Mouse (Mus musculus): ENCODE data around the gene Olfr1263.
A peak's percentile ranks its signal among the peaks of the same experiment; 100 is the strongest.

Gene Olfr1263

DNA sequence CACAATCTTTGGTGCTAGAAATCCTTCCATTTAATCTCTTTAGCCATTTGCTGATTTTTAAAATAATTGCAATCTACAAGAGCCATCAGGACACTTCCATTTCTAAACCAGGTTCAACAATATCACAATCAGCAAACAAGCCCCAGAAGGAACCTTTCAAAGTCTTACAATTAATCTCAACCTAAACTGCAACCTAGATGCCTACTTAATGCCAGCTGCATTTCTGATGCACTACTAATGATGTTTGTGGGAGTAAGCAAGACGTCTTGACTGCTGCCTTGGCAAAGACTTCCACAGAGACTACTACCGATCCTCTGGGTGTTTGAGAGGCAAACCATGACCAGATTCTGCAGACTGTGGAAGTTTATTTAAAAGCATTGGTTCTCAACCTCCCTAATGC lies at the start of gene Olfr1263:
Olfr1263 (plus strand) TSS at position 301 of the 400 bp plus-strand sequence.
- DNase-seq, result no peak

DNA sequence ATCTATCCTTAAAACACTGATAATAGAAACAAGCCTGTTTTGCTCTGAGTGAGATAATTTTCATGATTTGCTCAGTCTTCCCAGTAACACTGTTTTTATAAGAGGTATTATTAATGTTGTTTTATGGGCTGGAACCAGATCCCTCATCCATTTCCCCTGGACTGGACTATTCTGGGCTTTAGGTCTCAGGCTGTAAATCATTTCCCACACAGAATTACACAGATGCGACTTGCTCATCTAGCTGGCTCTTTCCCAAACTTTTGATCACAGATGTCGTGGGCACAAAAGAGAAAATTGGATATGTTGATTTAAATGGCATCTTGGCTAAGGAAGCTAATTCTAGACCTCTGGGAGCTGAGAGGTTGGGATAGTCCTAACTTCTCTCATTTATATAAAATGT lies 37.7 kb upstream of the Olfr1263 start, which contains the start of gene Olfr1260:
Olfr1260 (plus strand) TSS at position 157 of the 400 bp plus-strand sequence.
- DNase-seq, result peak; percentile 5

DNA sequence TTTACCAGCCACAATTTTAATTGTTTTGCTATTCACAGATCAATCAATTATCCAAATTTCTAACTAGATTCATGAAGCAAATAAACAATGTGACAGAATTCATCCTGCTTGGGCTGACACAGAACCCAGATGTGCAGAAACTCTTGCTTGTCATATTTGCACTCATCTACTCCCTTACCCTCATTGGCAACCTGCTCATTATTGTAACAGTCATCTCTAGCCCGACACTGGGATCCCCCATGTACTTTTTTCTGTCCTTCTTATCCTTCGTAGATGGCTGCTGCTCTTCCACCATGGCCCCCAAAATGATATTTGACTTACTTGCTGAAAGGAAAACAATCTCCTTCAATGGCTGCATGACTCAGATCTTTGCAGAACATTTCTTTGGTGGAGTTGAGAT lies 34.2 kb upstream of the Olfr1263 start:
- DNase-seq, result no peak

DNA sequence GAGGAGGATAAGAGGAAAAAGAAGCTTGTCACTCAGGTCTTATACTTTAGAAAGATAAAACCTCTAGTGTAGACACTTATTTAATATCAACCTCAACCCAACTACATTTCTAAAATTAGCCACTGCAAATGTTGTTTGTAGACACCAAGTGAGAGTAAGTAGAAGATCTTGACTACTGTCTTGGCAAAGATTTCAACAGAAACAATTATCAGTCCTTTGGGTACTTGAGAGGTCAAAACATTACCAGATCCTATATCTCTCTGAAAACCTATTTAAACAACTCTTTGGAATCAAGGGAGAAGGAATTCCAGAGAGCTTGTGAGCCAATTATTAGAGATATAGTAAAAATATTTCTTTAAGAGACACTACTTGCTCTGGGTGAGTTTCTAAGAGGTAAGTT lies 21.0 kb upstream of the Olfr1263 start, which contains the start of gene Olfr1261:
Olfr1261 (plus strand) TSS at position 301 of the 400 bp plus-strand sequence.
- DNase-seq, result no peak

DNA sequence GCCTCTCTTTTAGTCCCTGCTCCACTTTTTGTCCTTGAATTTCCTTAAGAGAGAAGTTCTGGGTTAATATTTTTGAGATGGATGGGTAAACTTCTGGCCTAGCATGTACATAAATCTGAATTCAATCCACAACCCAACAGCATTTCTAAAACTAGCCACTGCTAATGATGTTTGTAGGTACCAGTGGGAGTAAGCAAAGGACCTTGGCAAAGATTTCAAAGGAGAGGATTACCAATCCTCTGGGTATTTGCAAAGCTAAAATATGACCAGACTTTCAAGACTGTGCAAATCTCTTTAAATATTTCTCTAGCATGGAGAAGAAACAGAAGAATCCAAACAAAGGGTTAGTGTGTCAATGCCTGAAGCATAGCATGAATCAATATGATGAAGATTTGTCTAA lies 12.1 kb upstream of the Olfr1263 start, which contains the start of gene Olfr1262:
Olfr1262 (plus strand) TSS at position 301 of the 400 bp plus-strand sequence.
- no peak for DNase-seq

DNA sequence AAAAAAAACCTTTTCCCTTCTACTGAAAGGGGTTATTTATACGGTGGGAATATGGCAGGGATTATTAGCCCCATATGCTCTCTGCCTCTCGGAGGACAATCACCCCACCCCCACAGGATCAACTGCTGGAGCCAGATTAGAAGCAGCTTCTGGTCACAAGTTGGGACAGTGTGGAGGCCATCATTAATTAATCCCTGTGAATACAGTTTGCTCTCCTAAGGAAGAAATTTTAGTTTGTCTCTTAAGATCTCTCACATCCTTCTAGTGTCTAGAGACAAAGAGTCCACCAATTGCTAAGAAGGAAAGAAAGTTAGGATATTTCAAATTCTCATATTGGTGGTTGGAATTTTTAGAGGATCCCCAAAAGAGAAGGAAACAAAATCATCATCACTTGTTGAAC lies 13.5 kb downstream of the Olfr1263 start, which contains the start of gene Olfr1264:
Olfr1264 (minus strand) TSS at position 101 of the 400 bp plus-strand sequence.
- DNase-seq, result no peak

DNA sequence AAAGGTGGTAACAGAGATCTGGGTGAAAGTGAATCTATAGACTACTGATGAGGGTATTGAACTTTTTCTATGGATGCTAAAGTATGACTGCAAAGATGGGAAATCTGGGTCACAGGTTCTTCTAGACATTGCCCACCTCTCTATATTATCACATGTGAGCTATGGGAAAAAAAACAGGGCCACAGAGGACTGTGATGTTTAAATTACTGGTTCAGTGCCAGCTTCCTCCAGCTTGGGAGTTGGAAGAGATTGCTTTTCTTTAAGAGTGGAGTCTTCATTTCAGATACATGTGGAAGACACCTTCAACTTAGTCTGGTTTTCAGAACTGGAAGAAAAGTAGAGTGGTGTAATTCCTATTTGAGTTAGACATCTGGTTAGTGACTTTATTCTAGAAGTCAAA lies 23.1 kb downstream of the Olfr1263 start, which contains the start of gene Olfr1265:
Olfr1265 (plus strand) TSS at position 301 of the 400 bp plus-strand sequence.
- DNase-seq, result no peak

DNA sequence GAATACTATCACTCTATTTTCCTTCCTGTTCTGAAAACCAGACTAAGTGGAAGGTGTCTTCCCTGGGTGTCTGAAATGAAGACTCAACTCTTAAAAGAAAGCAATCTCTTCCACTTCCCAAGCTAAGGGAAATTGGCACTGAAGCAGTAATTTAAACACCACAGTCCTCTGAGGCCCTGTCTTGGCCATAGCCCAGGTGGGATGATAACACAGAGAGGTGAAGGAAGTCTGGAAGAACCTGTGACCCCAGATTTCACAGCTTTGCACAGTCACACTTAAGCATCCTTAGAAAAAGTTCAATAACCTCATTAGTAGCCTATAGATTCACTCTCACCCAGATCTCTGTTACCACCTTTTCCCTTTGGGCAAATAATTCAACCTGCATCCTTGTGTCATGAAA lies 51.6 kb downstream of the Olfr1263 start, which contains the start of gene Olfr140:
Olfr140 (minus strand) TSS at position 101 of the 400 bp plus-strand sequence.
- DNase-seq, result no peak
